Mouse (Mus musculus): Measurements from ENCODE around the gene Nes.

Gene Nes

DNA sequence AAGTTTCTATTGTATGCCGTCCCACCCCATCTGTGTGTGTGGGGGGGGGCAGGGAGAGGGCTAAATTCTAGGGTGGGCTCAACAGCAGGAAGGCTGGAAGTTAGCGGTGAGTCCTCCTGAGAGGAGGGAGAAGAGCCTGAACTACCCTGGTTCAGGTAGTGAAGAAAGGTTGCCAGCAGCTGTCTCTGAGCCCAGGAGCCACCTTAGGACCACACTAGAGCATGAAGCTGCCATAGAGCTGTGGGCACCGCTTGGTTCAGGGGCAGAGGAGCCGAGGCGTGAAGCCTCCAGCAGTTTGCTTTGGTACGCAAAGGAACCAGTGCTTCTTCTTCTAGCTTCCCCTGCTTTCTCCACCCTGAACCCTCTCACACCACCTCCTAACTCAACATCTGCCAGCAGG is 12.7 kb downstream of the Nes start:
- DNase-seq = no peak

DNA sequence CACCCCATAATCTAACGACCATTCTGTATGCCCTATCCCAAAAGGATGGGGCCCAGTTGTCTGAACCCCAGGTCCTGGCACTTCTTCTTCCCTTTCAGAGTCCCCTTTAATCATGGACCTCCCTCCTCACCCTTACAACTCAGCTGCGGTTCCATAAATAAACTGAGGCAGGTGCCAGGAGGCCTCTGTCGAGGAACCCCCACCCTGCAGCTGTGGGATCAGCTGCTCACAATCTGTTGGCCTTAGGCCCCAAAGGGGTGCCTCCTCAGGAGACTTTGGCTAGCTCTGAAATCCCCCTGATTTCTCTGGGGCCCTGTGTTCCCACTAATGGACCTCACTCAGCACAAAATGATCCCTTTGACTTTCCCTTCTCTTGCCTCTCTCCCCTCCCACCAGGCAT is 13.2 kb downstream of the Nes start:
- no peak for DNase-seq

DNA sequence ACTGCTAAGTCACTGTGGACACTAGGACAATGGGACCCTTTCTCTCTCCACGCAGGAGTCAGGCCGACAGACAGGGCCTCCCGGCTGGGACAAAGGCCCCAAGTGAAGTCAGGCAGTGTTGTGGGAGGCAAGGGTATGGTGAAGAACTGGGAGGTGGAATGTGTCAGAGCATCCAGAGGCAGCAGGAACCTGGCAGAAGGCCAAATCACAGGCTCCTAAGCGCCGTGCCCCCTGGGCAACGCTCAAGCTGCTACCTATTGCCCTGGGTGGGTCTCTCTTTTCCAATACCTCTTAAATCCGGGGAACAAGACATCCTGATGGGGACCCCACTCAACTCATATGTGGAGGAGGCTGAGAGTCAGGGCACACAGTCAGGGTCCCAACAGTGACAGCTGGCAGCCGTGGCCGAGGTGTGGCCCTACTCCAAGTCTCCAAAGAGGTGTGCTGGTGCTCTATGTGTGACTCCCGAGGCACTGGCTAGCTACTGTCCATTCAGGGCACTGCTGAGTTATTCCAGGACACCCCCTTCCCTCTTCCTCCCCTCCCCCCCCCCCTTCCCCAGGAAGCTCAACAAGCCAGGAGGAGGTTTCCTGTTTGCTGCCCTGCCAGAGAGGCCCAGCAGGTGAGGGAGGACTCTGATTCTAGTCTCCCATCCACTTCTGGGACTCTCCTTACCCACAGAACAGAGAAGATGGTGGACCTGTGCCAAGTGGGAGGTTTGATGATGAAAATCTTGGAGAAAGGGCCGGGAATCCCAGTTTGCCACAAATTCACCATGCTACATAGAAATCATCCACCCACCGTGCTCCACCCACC is 14.8 kb downstream of the Nes start:
- DNase-seq = peak; percentile 28 to 41

DNA sequence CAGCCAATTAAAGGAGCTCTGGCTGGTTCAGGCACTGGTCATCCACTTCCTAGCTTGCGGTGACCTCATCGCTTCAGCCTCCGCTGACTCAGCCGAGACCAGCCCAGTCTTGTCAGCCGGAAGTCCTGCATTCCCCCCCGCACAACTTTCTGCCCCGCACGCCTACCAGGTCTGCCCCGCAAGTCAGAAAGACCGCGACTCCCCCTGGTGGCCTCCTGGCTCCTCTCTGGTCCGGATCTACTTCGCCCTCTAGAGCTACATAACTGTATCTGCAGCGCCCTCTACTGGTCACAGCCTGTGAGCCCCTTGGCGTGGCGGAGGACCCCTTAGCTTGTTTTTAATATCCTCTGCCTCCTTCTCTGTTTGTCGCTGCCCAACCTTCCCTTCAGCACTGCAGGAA is 16.0 kb downstream of the Nes start:
- DNase-seq = peak; percentile 96 to 99

DNA sequence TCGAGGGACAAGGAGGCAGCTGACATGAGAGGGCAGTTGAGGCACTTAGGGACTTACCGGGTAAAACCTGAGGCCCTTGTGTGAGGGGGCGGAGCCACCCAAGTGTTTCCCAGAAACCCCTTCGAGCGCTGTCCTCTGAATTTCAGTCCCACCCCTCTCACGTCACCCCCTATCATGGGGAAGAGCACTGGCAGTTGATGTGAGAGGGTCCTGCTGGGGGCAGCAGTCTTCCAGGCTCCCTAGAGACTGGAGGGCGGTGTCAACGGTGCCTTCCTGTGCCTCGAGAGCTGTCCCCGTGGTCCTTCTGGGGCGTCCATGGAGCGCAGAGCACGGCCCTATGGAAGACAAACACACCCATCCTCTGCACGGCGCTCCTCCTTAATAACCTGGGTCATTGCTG is 16.8 kb downstream of the Nes start:
- DNase-seq = peak in 1 of 2 experiments; percentile 30

DNA sequence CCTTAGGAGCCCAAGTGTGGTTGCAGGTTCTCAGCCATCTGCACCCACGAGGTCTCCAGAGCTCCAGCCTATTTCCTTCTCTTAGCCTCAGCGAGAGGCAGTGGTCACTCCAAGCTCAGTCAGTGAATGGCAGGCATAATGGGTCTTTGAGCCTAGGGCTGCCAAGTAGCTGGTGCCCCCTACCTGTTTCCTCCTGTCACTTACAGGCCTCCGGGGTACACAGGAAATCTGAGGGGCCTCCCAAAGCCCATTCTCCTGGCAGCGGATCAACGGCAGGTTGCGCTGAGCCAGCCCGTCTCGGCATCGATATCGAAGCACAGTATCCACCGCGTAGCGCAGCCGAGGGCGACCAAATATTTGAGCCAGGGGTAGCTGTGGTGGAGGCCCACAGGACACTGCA is 17.2 kb downstream of the Nes start:
- DNase-seq = no peak

DNA sequence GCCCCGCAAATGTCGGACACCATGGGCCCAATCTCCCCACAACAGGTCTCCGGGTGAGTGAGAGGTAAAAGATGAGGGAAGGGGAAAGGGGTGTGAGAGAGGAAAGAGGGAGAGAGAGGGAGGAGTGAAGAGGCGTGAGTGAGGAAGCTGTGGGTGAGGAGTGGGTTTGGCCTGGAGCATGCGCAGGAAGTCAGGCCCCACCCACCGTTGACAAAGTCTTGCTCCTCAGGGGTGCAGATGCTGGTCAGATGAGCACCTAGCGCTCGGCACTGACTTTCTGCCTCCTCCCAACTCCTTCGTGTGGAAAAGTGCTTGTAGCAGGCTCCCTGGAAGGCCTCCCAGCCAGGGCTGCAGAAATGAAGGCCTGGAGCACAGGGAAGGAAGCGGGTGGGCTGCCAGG is 19.1 kb downstream of the Nes start:
- no peak for DNase-seq

DNA sequence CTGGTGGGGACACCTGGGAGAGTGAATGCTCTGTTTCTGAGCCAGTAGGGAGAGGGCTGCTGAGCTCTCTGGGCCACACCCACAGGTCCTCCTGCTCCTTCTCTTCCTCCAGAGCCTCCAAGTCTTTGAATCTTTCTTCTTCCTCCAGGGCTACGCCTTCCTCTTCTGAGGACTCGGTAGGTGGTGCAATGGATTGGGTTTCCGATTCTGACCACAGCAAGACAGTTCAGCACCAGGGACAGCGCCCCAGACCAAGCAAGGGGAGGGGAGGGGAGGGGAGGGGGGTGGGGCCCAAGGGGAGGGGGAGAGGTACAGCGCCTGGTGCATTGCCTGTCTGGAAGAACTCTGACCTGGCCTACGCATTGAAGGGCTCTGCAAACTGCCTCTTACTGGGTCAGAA is 22.6 kb downstream of the Nes start:
- DNase-seq = peak; percentile 28 to 78

DNA sequence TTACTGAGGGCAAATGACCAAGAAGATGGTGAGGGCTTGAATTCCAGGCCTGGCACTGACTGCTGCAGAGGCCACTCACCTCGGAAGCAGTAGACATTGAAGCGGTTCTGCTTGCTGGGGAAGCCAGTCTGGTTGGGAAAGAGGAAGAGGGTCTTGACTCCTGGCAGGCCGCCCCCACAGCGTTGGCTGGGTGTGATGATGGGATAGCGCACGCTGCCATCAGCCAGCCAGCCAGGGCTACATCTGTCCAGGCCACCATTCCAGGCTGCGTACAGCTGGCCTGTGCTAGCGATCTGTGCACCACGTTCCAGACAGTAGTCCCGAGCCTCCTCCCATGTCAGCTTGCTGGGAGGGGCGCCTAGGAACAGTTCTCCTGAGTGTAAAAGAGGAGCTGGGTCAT is 24.5 kb downstream of the Nes start:
- no peak for DNase-seq

DNA sequence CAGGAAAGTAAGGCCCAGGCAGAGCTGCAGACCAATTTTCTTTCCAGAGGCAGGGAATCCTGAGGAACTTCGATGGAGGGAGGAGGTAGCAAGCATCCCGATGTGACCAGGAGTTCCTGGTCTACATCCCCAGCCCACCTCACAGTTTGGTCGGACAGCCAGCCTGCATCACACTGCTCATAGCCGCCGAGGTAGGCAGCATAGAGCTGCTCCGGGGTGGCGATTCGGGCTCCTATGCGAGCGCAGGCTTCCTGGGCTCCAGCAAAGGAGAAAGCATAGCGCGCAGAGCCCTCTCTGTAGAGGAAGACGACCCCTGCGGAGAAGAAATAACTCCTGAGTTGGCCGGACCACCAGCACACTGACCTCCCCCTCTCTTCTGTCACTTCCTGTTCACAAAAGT is 25.5 kb downstream of the Nes start:
- DNase-seq = no peak

DNA sequence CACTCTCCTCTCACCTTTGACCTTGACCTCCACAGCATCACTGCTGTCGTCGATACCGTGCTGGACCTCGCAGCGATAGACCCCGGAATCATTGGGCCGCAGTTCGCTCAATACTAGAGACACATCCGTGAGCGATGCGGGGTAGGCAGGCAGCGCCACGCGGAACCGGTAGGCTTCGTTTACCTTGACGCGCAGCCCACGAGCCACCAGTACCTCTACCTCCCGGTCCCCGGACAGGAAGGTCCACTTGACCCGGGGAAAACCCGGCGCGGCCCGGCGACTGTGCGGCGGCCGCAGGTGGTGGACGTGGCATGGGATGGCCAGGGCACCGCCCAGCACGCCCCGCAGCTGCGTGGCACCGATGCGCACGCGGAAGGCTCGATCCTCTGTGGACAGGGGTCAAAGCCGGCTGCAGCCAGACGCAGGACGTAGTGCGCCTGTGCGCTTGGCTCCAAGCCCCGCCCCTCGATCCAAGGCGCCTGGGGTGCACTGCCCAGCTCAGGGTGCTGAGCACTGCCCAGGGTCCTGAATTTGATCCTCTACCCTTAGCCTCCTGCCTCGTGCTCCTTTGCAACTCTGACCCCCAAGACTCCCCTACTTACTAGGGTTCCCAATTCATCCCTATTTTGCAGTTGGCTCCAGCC is 26.2 kb downstream of the Nes start:
- peak; percentile 19 to 69 for DNase-seq

DNA sequence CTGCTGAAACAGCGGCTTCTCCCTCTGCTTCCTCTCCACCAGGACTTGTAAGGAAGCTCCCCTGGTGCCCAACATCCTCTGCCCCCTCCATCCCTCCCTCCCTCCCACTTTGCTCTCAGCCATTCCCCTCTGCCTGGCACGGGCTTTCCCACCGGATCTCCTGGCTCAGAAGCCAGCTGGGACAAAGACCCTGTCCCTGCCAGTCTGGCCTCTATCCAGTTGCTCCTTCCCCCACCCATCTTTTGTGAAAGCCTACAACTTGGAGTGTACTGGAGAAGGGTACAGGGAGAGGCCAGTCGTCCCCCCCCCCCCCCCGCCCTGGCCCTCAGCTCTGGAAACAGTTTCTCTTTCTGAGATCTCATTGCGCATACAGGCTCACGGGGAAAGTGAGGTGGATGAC is 27.9 kb downstream of the Nes start:
- DNase-seq = no peak

DNA sequence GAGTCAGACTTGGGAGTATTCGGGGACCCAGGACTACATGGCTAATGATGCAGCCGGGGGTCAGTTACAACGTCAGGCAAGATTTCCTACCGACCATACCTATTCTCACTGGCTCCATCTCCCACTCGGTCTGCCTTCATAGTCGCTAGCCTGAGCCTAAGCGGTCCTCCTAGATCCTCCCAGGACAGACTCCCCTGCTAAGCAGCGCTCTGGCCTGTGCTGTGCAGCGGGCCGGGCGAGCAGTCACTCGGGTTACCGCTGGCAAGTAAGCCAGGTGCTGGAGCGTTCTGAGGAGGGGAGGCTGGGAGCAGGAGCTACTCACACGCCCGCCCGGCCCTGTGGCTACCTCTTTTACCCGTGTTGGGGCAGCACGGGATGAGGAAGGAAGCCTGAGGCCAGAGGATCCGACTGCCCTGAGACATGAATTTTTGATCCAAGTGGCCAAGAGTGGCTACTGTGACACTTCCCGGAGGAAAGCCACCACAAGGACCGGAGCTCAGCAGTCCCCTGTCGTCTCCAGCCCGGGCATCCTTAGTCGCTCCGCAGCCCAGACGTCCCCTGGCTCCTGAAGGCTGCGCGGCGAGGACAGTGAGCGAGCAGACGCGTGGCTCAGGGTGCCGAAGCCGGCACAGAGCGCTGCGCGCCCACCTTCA is 28.5 kb downstream of the Nes start:
- DNase-seq = no peak

DNA sequence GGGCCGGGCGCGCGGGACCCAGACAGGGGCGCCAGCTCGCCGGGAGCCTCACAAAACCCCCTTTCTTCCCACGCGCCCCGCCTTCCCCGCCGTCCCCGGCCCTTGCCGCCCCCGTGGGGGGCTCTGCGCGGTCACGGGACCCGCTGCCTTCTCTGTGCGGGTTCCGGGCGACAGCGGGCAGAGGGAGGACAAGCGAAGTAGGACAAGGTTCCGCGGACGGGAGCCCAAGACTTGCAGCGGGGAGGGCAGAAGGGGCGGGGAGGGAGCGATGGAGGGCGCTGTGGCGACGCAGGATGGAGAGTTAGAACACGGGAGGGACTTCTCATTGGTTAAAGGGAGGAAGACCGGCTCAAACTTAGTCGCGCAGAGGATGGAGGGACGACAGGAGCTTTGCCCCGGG is 29.3 kb downstream of the Nes start, which contains the start of gene Bcan:
Gene Bcan, minus strand, starts transcription at position 50 of the 400 bp plus-strand sequence.
- DNase-seq = no peak

DNA sequence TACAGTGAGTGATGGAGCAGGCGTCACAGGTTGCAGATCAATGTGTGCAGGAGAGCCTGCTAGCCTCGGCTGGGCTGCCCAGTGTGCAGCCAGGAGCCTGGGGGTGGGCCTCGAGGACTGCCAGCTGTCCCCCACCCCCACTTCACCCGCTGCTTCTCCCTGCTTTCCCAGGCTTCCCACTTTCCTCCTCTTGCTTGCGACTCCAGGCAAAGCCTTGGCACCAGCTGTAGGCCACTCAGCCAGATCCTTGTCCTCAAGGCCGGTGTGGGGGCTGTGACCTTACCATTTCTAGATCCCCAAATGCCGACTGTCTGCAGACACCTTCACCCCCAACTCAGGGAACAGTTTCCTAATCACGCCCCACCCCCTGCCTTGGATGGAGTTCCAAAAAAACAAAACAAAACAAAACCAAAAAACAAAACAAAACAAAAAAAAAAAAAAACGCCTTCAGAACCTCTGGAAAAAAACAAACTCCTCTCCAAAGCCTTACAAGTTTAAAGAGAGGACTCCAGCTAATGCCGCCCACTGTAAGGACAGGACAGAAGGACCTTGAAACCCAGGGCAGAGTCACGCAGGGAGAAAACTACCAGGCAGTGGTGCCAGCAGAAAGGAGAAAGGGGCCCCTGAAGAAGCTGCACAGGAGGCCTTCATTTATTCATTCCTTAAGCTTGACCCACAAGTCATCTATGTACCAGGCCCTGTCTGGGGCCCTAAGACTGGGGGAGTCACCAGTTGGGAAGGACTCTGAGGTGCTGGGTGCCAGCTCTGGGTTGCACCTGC is 30.1 kb downstream of the Nes start:
- no peak for DNase-seq

DNA sequence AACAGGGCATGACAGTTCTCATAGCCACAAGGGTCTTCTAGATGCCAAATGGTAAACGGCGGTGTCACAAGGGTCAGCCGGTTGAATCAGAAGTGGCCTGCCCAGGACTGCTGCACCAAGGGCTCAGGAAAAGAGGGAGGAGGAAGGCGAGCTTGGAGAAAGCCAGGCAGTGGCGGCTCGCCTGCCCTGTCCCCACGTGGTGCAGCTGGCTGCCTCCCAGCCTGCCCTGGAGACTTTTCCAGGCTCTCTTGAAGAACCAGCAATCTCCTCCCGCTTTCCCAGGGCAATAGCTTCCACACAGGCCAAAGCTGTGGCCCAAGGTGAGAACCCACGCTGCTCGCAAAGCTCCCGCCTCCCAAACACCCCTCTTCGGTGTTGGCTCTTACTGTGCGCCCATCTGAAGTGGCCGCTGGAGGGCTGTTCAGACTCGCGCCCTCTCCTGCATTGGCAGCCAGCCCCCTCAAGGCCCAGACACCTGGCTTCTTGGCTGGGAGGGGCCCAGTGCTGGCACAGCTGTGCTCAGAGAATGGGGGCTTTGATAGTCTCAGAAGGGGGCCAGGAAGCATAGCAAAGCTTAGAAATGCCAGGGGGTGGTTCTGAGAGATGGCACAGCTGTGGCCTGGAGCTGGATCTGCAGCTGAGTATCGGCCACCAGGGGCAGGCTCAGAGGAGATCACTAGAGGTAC is 31.6 kb downstream of the Nes start:
- peak in 1 of 2 experiments; percentile 47 for DNase-seq

DNA sequence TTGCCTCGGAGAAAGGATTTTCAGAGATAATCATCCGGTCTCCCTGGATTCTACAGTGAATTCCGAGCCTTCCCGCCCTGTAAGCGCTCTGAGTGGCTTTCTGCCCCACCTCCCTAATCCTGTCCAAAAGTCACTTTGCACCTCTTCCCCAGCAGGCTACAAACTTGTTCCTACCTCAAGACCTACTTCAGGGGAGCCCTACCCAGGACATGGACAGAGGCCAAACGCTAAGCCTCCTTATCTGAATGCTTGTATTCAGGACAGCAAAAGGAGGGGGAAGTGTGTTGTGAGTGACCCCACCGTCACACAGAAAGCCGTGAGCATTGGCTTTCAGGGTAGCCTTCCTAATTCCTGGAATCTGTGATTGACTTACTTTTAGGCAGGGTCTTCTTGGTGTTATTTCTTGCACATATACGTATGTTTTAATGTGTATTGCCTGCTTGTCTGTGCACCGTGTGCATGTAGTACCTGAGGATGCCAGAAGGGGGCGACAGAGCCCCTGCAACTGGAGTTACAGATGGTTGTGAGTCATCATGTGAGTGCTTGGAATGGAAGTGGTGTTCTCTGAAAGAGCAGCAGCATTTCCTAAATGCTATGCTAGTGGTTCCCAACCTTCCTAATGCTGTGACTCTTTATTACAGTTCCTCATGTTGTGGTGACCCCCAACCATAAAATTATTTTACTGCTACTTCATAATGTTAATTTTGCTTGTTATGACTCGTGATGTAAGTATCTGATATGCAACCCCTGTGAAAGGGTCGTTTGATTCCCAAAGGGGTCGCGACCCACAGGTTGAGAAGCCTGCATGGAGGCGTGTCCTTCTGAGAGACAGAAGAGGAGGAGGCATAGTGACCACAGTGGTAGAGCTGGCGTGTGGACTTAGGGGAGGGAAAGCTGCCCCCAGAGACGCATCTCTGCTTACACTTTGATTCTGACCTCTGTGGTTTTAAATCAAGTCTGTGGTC is 35.2 kb downstream of the Nes start:
- DNase-seq = no peak

DNA sequence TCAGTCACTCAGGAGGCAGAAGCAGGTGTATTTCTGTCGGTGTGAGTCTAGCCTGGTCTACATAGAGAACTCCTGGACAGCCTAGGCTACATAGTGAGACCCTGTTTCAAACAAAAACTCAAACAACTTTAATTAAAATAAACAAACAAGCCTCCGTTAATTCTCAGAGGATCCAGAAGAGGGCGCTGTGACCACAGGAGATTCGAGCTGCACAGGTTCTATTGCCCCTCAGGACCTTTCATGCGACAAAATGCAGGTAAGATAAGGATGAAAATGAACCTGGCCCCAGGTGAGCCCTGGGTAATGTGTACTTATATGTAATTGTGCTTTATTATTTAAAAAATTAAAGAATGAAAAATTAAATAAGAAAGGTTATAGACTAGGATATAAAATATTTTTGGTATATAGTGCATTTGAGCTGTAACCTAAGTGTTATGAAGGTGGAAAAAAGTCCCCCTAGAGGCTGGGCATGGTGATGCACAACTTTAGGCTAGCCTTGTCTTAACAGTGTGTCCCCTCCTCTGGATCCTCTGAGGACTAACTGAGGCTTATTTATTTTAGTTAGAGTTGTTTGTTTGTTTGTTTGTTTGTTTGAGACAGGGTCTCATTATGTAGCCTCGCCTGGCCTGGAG is 39.9 kb downstream of the Nes start:
- peak; percentile 40 to 68 for DNase-seq

DNA sequence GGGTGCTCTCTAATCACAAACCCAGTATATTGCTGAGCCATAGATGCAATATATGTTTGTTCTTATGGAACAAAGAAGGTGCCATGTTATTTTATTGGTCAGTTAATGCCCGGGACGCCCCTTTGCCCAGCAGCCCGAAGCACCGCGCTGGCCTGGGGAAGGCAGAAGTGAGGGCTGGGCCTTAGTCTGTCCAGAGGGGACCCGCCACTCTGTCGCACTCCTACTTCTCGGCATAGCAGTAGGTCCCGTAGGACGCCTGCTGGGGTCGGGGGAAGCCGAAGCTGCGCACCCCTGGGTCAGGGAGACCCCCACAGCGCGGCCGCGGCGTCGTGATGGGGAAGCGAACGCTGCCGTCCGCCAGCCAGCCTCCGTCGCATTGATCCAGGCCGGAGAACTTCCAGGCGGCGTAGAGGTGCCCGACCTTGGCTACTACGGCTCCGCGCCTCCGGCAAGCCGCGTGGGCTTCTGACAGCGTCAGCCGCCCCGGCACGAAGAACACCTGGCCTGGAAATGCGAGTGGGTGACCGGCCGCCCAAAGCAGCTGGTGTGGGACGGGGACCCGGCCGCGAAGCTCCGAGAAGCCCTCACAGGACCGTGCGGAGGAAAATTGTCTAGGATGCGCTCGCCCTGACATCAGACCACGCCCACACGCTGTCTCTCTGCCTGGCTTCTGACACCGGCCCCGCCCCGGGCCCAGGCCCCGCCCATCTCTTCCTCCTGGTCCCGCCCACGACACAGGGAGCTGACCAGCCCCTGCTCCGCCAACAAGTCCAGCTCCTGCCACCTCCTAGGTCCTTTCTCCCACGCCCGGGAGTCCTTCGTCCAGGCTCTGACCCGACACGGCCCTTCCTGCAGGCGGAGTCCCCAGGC is 51.7 kb downstream of the Nes start:
- peak; percentile 97 to 98 for DNase-seq
